Mouse (Mus musculus) frontal cortex, postnatal 36 days (tissue): ENCODE results near the gene Minos1.

Experiments
- DNase-seq, 2 experiments: peaks; one replicate each; pipeline ENCODE4 v3.0.0; 2022; ENCODE audit warnings: low spot score in 2 of 2

The Minos1 gene

GRCm38 (mm10) chr4:139064831-139065230 lies 66.1 kb downstream of the Minos1 start:
- DNase-seq = no peak

GRCm38 (mm10) chr4:139059569-139059968 lies 71.3 kb downstream of the Minos1 start:
- DNase-seq = no peak

- no peak for DNase-seq
These were observed 72.9 kb downstream of the Minos1 start for GRCm38 (mm10) chr4:139058029-139058428.

GRCm38 (mm10) chr4:139057291-139057690 lies 73.6 kb downstream of the Minos1 start:
- no peak for DNase-seq

- DNase-seq = no peak
These were observed 75.2 kb downstream of the Minos1 start for GRCm38 (mm10) chr4:139055744-139056143.

GRCm38 (mm10) chr4:139055336-139055735 lies 75.6 kb downstream of the Minos1 start:
- no peak for DNase-seq

GRCm38 (mm10) chr4:139054300-139054923 lies 76.5 kb downstream of the Minos1 start:
- peak in 1 of 2 experiments; percentile 63 for DNase-seq

- DNase-seq = no peak
These were observed 77.5 kb downstream of the Minos1 start for GRCm38 (mm10) chr4:139053391-139053790.

GRCm38 (mm10) chr4:139052796-139053195 lies 78.1 kb downstream of the Minos1 start:
- DNase-seq = no peak
